Mouse (Mus musculus) bone marrow, adult 2 months (tissue): Measurements from ENCODE around the gene Zfp950. TPM values are rescaled to one million over a fixed set of nuclear protein-coding genes. Genes with fewer than 3 reads are reported as not detected.

Source experiments
- H3K27ac ChIP-seq: fragments of 200-500 bp; 2 replicates; pipeline ENCODE4 v1.5.1; 2012; ENCODE audit warnings: low read depth, mild to moderate bottlenecking, control low read depth, inconsistent platforms, low read length; ENCODE audit not compliant: control insufficient read depth, poor library complexity, insufficient read depth
- H3K4me1 ChIP-seq: fragments of 200-500 bp; 2 replicates; pipeline ENCODE4 v1.6.1; 2011; ENCODE audit warnings: low read length; ENCODE audit not compliant: control insufficient read depth, insufficient read depth
- H3K4me3 ChIP-seq: fragments of 200-500 bp; replicated peaks from 2 replicates; pipeline ENCODE3; 2011; ENCODE audit warnings: mild to moderate bottlenecking, low read depth, low read length, control low read depth; ENCODE audit not compliant: control insufficient read depth
- CTCF ChIP-seq: fragments of 200-500 bp; IDR thresholded peaks from 2 replicates; pipeline ENCODE4 v1.5.1; 2011; ENCODE audit warnings: low read length, control low read depth; ENCODE audit not compliant: control insufficient read depth, insufficient read depth
- POLR2A ChIP-seq: fragments of 200-500 bp; IDR thresholded peaks from 2 replicates; pipeline ENCODE4 v1.6.1; 2011; ENCODE audit warnings: low read depth, mild to moderate bottlenecking, control low read depth, low read length, borderline replicate concordance; ENCODE audit not compliant: control insufficient read depth
- WGBS: fragments of 180-500 bp; shearing (Covaris S2); methylation state at CpG from one replicate; pipeline ENCODE4 v1.1.7; 2018; 5-methylcytosine and 5-hydroxymethylcytosine counted together
- polyA plus RNA-seq: library from polyadenylated mRNA; stranded (reverse); fragments of >200 nt; gene quantifications from 2 replicates; pipeline ENCODE4 v1.2.4, GENCODE M21; 2011; ENCODE audit warnings: low replicate concordance; ENCODE audit not compliant: missing spikeins, insufficient read depth, insufficient read length

Zfp950 gene
- polyA plus RNA-seq, 1 experiment = 16.5 TPM

DNA sequence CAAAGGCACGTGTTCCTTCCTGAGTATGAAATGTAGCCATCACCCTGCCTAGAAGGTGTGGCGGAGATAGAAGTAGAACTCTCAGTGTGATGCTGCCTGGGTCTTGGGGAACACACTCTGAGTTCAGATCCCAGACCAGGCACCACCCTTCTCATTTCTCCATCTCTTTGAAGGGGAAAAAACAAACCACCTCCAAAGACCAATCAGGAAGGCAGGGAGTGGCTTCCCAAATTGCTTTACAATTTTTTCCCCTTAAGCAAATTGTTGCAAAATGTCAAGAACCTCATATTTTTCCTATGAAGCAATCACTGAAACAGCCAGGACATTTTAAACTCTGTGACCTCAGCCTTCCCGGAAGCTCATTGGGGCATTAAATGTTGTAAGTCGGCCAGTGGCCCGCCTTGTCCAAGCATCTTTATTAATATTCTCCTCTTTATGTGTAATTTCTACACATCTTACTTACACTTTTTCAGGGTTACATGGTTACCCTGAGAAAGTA, 60.3 kb downstream of the Zfp950 start:
- WGBS = 57% methylated on average over 5 of the region's 5 CpGs
- H3K4me1 ChIP-seq = peaks cover 5% of the 10 kb centered on the region
- no peak overlapping the region for H3K4me3 ChIP-seq
- H3K27ac ChIP-seq = peak overlapping the region; percentile 39; the same call in 1 of the 2 replicates
- no peak for TF ChIP-seq POLR2A
- no peak for TF ChIP-seq CTCF

DNA sequence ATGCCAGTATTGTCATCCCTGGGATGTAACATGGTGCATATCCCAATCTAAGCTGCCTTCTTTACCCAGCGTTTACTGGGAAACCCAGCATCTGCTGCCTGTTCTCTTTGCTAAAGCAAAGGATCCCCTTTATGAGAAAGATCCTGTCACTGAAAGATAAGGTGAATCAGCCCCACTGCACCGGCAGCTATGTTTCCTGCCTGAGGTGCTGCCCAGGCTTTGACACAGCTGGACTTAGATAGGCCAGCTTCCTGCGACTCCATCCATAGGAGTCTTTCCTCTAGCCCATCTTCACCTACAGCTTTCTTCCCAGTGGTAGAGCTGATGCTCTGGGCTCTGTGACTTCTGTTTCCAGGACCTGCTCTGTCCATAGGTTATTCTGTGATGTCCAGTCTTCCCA, 62.0 kb downstream of the Zfp950 start:
- no peak overlapping the region for H3K27ac ChIP-seq
- TF ChIP-seq CTCF (no peak), POLR2A (no peak)
- no peak overlapping the region for H3K4me3 ChIP-seq
- WGBS = 61% methylated on average over 3 of the region's 3 CpGs
- H3K4me1 ChIP-seq = peaks cover 2% of the 10 kb centered on the region; the same call in 1 of the 2 replicates

DNA sequence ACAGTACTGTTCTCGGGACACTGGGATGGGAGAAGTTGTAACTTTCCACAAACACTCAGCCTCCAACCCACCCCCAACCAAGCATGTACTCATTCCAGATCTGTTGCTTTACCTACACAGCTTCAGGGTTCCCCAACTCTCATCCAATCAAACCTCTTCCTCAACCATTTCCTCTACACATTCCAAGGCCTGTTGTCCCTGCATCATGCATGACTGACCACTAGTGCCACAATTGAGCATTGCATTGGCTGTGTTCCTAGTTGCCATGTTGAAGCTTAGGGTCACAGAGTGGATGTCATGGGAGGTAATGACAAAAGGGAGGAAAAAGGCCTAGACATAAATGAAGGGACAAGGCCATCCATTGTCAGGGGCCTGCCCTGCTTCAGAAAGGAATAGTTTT, 75.6 kb downstream of the Zfp950 start:
- WGBS = 78% methylated on average over 1 of the region's 1 CpGs

DNA sequence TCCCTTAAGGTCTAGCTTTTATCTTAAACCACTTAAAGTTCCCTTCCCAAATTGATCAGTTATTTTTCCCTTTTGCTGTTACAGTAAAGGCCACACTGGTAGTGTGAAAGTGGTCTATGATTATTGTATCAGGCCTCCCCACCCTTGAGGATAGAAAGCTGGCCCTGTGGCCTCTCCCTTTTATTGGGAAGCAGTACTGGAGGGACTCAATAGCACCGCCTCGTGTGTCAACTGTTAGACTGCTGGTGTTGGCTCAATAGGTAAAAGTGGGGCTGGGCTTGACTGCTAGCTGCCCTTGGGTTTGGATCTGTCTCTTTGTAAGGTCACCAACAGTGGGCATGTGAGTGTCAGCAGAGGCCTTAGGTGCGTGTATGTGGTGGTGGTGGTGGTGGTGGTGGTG, 76.3 kb downstream of the Zfp950 start:
- 71% methylated on average over 3 of the region's 3 CpGs for WGBS
- Histone ChIP-seq H3K4me3 (no peak overlapping the region), H3K4me1 (no peaks in the 10 kb centered on the region), H3K27ac (no peak overlapping the region)
- TF ChIP-seq POLR2A (no peak), CTCF (no peak)

More for the DNA sequence above, 75.6 kb downstream of the Zfp950 start:
- TF ChIP-seq CTCF (no peak), POLR2A (no peak)
- H3K4me1 ChIP-seq = no peaks in the 10 kb centered on the region
- no peak overlapping the region for H3K4me3 ChIP-seq
- H3K27ac ChIP-seq = no peak overlapping the region

DNA sequence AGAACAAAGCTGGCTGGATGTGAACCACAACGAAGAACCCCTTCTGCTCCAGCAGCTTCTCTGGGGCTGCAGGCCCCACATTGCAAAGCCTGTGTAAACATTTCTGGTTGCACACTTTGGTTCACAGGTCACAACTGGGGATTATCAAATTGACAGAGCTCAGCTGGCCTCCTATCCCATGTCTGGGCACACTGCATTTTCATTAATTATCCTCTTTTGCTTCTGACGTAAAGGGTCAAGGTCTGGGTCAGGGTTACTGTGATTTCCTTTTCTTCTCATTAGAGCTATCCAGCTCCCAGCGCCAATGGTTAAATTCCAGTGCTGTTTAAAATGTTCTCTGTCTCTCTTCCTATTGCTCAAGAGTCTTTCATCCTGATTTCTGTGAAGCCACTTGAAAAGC, 83.1 kb downstream of the Zfp950 start:
- WGBS = 78% methylated on average over 3 of the region's 3 CpGs
- H3K4me3 ChIP-seq = no peak overlapping the region
- no peak for TF ChIP-seq CTCF
- no peak for TF ChIP-seq POLR2A
- no peak overlapping the region for H3K27ac ChIP-seq
- peaks cover 1% of the 10 kb centered on the region; the same call in 1 of the 2 replicates for H3K4me1 ChIP-seq

DNA sequence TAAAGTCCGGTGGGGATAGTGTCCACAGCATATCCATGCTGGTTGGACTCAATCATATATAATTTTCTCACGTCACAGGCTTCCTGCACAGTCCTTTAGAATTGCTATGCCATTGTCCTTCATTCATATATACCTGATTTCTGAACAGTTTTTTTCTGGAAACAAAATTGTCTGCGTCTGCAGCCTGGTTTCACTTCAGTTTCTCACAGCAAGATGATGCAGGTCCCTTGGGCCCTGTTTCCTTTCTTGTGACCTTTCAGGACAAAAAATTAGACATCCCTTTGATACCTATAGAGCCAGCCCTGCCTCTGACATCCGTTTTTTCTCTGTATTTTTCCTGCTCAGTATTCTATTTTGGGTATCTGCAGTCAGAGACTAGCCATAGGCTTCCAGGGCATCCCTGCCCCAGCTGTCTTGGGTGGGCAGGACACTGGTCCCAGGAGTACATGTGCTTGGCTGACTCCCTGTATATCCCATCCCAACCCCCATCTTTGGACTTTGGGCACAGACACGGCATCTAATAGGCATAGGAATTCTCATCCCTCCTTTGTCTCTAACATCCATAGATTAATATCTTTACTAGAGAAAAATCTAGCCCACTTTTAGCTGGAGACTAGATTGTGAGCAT, 83.7 kb downstream of the Zfp950 start:
- Histone ChIP-seq H3K4me1 (peaks cover 1% of the 10 kb centered on the region; the same call in 1 of the 2 replicates), H3K4me3 (no peak overlapping the region), H3K27ac (no peak overlapping the region)
- TF ChIP-seq POLR2A (no peak), CTCF (no peak)
- 67% methylated on average over 5 of the region's 5 CpGs for WGBS

DNA sequence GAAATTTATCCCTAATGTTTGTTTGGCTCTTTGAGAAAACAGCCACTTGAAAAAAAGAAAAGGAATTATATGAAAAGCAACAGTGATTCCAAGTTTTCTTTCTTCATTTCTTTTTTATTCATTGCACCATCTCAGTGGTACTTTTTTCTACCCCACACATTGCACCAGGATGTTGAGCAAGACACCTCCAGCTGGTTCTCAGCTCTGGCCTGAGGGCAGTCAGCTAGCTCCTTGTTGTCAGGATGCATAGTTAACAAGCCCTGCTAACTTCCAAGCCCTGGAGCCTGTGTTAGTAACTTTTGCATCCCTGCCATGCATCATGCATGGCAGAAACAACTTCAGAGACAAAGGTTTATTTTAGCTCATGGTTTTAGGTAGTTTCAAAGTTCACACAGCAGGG, 87.9 kb downstream of the Zfp950 start:
- Histone ChIP-seq H3K4me3 (no peak overlapping the region), H3K27ac (peak overlapping the region; percentile 56; the same call in 1 of the 2 replicates), H3K4me1 (peaks cover 1% of the 10 kb centered on the region; the same call in 1 of the 2 replicates)
- no peak for TF ChIP-seq POLR2A
- TF ChIP-seq CTCF = no peak

DNA sequence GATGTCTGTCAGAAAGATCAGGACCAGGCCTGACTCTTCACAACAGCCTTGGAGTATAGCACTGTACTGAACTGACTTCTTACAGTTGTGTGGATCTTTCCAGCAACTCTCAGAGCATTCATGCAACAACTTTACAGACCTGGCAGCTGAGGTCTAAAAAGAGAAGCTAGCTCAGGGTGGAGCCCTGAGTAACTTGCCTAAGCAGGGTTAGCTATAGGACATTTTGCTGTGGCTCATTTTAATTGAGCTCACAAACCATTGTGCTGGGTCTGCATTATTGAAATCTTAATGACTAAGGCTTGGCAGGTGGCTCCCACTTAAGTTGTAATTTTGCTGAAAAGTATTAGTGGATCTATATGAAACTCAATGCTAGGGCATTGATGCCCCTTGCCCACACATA, 88.6 kb downstream of the Zfp950 start:
- TF ChIP-seq POLR2A = no peak
- TF ChIP-seq CTCF = no peak
- H3K4me3 ChIP-seq = no peak overlapping the region
- H3K27ac ChIP-seq = peak overlapping the region; percentile 55; the same call in 1 of the 2 replicates
- peaks cover 1% of the 10 kb centered on the region; the same call in 1 of the 2 replicates for H3K4me1 ChIP-seq
